Mouse (Mus musculus) left cerebral cortex, postnatal 10 days (tissue): ENCODE data around the gene Mical3. TPM values are rescaled to one million over a fixed set of nuclear protein-coding genes. Genes with fewer than 3 reads are reported as not detected.

Source experiments
- DNase-seq, 2 experiments: peaks; one replicate each; pipeline ENCODE4 v3.0.0; 2021 to 2022; ENCODE audit warnings: low spot score in 2 of 2, mixed read lengths in 1 of 2; ENCODE audit errors: extremely low spot score in 1 of 2
- intact Hi-C: fragments of 180-260 bp; cut with DNase I; formaldehyde crosslinking; loops from one replicate; pipeline ENCODE4 v1.15.1; 2025
- total RNA-seq, 2 experiments: library from RNA; stranded (reverse); gene quantifications; 2 replicates each; pipeline ENCODE4 v1.2.3; 2021

Mical3 gene
- total RNA-seq, 2 experiments from 2014 or later: 110 to 111 TPM

DNA sequence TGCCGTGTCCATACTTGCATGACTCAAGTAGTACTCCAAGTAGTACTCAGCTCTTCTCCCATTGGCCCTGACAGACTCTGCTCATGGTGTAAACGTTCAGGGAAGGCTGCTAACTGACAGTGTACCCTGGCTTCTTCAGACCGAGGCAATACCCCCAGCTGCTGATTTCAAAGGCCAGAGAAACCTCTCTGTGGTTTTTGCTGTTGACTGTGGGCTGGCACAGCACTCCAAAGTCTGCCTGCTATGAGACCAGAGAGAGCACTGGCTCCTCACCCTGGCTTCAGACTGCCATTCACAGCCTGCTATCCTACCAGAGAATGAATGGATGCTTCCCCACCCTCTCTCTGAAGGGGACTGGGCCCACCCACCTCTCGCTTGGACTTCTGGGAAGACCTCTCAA, 173.5 kb downstream of the Mical3 start:
- no peak for DNase-seq
- intact Hi-C loops: no loop called here

DNA sequence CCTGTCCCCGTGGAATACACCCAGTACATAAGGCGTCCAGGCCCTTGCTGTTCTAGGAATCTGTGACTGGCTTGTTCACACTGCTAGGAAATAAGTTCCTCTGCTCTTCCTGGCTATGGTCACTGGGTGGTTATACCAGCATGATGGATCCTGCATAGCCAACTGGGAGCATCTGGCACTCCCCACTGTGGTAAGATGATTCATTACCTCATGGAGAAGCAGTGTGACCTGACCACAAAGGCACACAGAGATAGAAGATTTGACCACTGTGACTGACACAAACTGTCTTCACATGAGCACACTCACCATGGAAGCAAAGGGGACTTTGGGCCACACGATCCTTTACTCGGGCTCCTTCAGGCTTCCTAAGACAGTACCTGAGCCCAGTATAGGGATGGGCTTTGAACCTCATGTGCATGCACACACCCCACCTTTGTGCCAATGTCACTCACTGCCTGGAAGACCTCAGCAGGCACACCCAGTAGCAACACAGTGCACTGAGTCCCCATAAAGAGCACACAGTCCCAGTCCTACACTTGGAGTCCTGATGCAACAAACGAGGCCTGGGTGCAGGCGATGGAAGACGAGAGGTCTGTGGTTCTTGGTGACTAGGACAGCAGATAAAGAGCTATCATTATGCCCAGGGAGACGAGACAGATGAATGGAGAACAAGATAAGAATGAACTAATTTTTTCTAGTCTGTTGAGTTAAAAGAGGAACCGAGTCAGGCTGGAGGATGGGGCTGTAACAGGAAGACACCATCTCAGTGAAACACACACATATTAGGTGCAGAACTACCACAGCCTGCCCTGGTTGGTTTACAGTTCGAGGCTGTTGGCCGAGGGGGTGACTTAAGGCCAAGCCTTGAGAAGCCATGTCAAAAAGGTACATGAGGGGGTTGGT, 174.3 kb downstream of the Mical3 start:
- no peak for DNase-seq
- intact Hi-C loops: no loop called here

DNA sequence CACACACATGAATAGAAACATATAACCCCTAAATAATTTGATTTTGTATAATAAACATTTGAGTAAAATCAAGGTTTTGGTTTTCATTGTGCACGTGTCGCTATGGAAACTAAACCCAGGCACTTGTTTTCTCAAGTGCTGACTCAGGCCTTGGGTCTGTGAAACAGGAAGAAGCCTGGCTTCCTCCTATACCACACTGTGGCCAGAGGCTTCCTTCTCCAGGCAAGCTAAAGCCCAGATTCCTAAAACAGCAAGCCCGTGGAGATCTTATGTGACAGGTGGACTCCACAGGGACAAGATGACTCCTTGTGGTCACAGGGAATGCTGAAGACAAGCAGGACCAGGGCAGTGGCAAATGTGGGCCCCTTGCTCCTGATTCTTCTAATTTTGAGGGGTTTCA, 175.6 kb downstream of the Mical3 start:
- DNase-seq: no peak
- intact Hi-C loops: no loop called here

DNA sequence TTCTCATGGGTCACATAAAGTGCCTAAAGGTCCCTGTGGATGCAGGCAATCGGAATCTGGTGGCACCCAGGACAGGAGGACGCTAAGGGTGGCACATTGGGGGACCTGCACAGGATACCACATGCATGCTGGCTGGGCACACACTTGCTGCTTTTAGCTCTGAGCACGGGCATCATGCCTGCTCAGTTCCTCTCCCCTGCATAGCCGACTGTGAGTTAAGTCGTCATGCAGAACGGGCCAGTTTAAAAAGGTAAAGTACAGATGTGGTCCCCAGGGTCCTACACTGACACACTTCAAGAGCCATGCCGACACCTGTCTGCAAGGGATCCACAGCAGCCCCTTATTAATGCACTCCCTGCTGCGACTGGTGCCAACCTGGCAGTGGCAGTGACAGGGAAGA, 176.6 kb downstream of the Mical3 start:
- no peak for DNase-seq
- intact Hi-C loops: no loop called here

DNA sequence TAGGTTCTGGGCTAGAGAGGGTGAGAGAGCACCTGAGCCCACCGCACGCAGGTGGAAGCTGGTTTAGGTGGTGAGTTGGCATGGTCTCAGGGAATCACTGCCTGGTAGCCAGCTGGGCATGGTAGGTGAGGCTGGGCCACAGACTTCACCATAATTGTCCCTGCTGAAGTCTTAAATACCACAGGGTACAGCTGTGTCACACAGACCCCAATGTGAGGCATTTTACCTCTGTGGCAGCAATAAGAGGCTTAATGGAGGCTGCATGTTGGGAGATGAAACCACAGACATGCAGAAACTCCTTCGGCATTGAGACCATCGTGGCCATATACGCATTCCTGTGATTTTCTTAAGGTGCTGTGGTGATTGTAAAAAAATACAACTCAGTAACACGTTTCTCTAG, 178.3 kb downstream of the Mical3 start:
- no peak for DNase-seq
- intact Hi-C loops: no loop called here

DNA sequence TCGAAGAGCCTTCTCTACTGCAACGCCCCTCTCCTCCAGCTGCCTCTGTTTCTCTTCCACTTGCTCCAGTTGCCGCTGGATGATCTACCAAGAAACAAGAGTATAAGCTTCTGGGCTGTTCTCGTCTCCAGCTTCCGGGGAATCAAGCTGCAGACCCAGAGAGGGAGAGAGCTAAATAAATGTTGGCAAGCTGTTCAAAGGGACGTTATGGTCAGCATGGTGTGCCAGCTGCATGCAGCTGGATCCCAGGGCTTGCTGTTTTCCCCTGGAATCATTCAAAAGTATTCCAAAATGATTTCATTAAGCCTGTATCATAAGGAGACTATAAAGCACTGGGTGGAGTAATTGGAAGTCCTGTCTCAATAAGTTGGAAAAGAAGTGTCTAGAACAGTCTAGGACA, 179.5 kb downstream of the Mical3 start:
- intact Hi-C loops: no loop called here
- no peak for DNase-seq

DNA sequence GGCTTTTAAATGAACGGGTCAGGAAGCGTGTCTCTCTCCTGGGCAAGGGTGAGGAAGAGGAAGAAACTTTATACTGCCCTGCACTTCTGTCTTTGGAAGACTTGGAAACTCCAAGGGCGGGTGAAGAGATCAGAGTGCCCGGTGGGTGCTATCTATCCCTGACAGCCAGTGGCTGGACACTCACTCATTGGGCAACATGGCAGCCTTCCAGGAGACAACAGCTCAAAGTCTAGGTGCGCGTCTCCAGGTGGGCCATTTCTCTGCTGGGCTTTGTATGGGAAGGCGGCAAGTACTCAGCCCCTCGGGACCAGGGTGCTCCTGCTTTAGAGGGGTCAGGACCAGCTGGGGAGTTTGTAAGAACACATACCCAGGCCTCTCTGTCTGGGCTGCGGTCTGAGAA, 185.3 kb downstream of the Mical3 start:
- intact Hi-C loops: no loop called here
- no peak for DNase-seq

DNA sequence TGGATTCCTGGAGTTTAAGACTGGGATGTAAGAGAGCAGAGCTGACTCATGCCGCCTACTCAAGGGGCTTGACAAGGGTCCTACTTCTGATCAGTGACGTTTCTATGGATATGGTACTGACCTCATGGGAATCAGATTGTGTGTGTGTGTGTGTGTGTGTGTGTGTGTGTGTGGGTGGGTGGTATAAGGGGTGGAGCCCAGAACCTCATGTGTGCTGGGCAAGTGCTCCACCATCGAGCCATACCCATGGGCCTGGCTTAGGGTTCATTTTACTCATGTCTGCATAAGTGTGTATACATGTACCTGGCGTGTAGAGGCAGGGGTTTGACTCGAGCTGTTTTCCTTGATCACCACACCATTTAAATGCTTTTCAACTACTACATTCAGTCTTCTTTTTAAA, 186.8 kb downstream of the Mical3 start:
- DNase-seq: no peak
- intact Hi-C loops: no loop called here

DNA sequence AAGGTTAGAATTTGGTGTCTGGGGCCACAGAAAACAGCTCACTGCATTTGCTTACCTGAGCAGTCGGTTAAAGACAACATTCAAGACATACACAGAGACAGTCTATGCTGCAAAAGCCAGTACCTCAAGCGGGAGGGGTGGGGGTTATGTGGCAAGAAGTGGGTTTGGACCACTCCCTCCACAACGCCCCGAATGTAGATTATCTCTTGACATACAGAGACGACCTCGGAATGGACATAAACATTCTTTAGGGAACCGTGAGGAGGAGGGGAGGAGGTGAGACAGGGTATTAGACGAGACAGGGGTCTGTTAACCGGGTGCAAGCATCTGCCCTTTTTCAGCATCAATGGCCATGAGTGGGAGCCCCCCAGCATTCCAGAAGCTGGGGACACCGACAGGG, 187.2 kb downstream of the Mical3 start:
- intact Hi-C loops: no loop called here
- no peak for DNase-seq

DNA sequence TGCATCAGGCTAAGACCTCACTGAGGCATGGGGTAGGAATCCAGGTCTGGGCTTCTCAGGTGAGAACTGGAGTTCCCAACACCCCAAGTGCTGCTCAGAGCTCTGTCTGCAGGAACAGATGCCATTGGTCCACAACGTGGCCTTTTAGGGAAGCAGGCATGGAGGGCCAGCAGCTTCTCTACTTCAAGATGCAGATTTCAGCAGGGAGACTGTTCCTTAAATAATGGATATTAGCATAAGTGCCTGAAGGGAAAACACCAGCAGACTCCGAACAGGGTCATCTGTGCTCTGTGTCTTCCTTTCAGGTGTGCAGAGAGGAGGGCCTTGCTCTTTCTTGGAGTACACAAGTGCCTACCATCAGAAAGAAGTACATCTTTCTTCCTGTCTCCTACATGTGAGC, 187.7 kb downstream of the Mical3 start:
- intact Hi-C loops: no loop called here
- no peak for DNase-seq

DNA sequence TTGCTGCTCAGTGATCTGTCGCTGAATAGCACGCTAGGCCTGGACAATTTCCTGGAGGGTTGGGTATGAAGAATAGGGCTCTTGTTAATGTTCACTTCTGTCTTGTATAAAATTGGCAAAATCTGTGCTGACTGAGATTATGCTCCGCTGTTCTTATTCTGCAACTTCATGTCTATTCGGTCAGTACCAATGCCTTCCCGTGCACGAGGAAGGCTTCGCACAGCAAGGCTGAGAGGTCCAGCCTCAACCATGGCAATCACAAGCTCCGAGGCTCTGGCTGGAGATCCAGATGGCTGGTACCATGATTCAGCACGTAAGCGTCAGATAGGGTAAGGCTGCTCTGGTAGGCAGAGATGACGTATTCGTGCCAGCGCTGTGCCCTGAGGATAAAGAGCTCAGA, 189.2 kb downstream of the Mical3 start:
- intact Hi-C loops: no loop called here
- DNase-seq: no peak

DNA sequence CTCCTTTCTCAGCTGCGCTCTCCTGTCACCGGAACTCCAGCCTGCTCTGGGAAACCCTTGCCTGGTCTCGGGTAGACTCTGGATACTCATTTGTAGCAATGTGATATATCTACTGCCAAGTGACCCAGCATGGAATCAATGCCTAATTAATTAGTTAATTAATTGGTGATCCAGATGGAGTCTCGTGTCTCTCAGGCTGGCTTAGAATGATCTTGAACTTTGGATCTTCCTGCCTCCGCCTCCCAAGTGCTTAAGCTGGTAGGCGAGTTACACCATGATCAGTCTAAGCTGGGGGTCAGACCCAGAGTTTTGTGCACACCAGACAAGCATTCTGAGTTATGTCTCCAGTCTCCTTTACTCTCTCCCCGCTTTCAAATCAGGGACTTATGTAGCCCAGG, 189.7 kb downstream of the Mical3 start:
- no peak for DNase-seq
- intact Hi-C loops: no loop called here

DNA sequence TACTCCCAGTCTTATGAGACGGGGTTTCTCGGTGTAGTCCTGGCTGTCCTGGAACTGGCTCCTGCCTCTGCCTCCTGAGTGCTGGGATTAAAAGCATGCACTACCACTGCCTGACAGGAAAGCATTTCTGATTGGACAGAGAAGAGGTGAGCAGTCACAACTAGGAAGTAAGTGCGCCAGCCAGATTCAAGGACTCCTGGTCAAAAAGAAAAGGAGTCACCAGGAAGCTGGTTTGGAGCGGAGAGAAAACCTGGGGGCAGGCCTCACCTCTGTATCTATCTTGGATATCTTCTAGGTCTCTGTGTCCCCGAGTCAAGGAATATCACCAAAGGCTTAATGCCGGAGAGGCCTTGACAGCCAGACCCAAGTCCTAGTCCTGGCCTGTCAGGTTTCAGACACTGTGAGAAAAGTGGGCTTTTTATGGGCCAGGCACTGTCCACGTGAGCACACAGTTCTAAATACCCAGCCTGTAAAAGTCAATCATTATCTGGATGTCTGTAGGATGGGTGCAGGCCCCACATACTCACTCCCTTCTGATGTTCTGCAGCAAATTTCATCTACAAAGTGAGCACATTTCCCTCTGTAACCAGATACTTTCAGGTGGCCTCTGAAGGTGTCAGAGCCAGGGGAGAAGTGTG, 190.2 kb downstream of the Mical3 start:
- intact Hi-C loops: no loop called here
- DNase-seq: no peak

DNA sequence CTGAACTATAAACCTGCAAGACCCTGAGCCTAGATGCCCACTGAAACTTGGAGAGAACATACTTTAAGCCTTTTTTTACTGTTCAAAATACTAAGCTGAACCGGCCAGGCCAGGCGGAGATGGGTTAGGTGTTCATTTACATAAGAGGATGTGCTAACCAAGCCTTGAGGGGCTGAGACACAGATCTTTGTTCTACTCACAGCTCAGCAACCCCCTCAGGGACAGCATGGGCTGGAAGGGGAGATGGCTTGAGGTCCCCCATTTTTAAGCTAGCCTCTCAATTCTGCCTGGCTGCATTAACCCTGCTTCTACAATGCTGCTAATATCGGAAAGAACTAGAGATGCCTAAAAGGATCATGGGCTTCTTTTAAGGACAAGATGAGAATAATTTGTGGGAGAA, 191.0 kb downstream of the Mical3 start:
- intact Hi-C loops: no loop called here
- DNase-seq: no peak

DNA sequence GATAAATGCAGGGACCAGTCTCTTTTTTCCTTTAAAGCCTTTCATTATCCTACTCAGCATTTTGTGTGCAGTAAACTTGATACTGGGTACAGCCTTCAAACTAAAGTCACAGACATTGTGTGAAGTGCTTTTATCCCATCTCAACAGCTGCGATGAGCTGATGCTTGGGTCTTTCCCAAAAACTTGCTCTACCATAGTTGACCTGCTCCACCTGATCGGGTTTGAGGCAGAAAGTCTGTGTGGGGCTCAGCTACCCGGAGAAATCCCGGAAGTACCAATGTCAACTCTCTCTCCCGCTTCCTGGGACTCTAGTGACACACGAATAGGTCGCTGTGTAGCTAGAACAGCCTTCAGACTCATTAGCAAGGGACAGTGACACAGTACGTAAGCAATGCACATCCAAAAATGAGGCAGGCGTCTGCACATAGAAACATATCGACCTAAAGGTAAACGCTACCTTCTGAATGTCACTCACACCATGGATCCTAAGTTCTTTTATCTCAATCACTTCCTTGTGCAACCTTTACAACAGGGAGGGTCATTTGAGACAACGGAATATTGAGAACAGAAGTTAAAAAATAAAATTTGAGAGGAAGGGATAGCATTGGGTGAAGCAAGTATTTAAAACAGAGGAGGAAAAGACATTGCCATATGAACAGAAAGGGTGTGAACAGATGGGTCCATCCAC, 191.9 kb downstream of the Mical3 start:
- DNase-seq: no peak
- intact Hi-C loops: no loop called here

DNA sequence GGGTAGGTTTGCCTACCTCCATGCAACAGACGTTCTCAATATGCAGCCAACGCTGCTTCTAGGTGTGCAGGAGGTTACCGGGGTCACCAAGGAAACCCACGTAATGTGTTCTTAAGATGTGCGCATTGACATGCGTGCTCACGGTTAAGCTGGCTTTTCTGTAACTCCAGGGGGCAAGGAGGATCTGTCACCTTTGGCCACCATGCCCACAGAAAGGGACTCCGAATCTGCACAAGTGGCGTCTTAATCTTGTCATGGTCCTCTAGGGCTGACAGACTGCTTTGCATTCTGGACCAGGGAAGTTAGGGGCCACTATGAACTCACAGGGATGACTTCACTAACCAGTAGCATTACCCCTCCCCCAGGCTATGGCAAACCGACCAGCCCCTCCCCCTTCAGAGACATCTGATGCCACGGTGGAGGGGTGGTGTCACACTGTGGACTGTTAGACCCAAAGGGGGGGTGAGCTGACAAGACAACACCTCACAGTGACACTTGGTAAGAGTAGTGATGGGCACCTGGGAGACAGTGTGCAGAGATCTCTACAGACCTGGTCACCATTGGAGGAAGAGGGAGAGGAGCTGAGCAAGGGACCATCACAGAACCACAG, 192.7 kb downstream of the Mical3 start:
- DNase-seq: no peak
- intact Hi-C loops: no loop called here

DNA sequence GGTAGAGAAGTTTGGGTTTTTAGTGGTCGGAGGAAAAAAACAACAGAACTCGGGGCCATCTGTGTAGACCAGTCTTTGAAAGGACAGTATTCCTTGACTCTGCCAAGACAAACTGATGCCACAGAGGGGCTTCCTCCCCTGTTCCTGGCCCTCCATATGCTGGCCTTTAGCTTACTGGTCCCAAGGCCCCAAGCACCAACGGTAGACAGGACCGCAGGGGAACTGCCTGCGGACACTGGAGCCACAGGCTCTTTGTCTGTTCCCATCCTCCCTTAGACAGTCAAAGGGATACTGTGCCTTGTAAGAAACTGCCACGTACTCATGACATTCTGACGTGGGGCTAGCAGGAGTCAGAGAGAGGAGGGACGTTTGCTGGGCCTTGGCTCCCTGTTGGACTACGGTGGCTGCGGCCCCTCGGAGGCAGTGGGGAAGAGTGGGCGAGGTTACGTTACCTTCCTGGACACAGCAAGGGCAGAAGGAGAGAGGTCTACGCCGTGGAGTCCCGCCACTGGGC, 193.6 kb downstream of the Mical3 start:
- DNase-seq: no peak
- intact Hi-C loops: no loop called here

DNA sequence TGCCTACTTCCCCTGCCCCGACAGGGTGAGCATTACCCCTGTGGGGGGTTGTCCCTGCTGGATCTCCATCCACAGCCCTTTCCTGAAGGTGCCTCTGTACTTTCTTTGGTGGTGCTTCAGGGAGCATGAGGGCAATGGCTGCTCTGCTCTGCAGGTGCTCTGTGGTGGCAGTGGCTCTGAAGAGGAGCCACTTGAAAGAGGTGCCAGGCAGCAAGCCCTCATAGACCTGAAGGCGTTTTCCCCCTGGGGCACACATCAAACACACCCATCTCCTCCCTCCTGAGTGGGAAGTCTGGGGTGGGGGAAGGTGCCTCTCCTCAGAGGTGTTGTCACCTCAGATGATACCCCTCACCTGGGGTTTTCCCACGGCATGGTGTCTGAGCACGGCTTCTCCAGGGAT, 196.6 kb downstream of the Mical3 start:
- intact Hi-C loops: no loop called here
- DNase-seq: no peak

DNA sequence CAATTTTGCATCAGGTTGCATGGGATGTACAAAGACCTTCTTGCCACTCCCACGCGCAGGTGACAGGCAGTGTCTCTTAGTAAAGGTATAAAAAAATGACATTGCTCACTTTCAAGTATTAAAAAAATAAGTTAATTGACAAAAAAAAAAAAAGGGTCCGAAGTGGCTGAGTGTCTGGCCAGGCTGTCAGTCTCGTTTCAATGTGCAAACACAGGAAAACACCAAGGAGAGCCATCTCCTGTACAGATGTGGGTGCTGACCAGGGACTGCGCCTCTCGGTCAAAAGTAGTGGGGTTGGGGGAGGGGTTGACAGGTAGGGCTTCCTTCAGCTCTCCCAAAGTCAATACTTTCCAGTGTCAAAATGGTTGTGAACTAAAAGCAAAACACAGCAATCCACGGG, 197.1 kb downstream of the Mical3 start:
- intact Hi-C loops: no loop called here
- DNase-seq: no peak
